Mouse (Mus musculus) large intestine, adult 2 months (tissue): ENCODE data around the gene Efhd1. TPM values are rescaled to one million over a fixed set of nuclear protein-coding genes. Genes with fewer than 3 reads are reported as not detected.
A peak's percentile ranks its signal among the peaks of the same experiment; 100 is the strongest.

Source experiments
- DNase-seq: peaks from one replicate; pipeline ENCODE4 v3.0.0-alpha.2; 2012; ENCODE audit warnings: low read depth, low spot score
- WGBS: fragments of 180-500 bp; shearing (Covaris S2); methylation state at CpG from one replicate; pipeline ENCODE4 v1.1.7; 2018; 5-methylcytosine and 5-hydroxymethylcytosine counted together
- polyA plus RNA-seq: library from polyadenylated mRNA; depleted of rRNA; stranded (reverse); fragments of >200 nt; gene quantifications from 2 replicates; pipeline ENCODE4 v1.2.3, GENCODE M21; 2012; rRNA removed

Gene Efhd1
- 0.51 and 1.3 TPM in 2 replicates for polyA plus RNA-seq

GRCm38 (mm10) chr1:87264134-87265006 is at the start of gene Efhd1:
Efhd1 (plus strand) TSS chr1:87264363.
- DNase-seq: no peak
- WGBS: under 1% methylated on average over 70 of the region's 70 CpGs

- no peak for DNase-seq
- 4% methylated on average over 4 of the region's 4 CpGs for WGBS
Measured at GRCm38 (mm10) chr1:87214748-87215147, 49.4 kb upstream of the Efhd1 start.

- WGBS: 23% methylated on average over 3 of the region's 3 CpGs
- DNase-seq: no peak
Measured at GRCm38 (mm10) chr1:87217938-87218337, 46.2 kb upstream of the Efhd1 start.

DNA sequence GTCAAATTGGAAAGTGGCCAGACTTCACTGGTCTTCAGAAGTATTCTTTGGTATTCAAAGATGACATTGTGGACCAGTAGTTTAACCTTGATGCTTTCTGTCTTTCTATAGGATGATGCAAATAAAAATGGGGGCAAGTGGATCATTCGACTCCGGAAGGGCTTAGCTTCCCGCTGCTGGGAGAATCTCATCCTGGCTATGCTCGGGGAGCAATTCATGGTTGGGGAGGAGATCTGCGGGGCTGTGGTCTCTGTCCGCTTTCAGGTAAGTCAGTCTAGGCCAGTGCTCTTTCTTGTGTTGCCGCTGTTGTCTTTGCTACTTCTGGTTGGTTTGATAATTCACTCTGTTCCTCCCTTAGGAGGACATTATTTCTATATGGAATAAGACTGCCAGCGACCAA is 38.4 kb upstream of the Efhd1 start:
- WGBS: 96% methylated on average over 8 of the region's 8 CpGs
- DNase-seq: no peak

GRCm38 (mm10) chr1:87226409-87227159 is 37.6 kb upstream of the Efhd1 start:
- WGBS: 97% methylated on average over 1 of the region's 1 CpGs

GRCm38 (mm10) chr1:87227160-87227550 is 37.0 kb upstream of the Efhd1 start:
- 91% methylated on average over 3 of the region's 3 CpGs for WGBS
- no peak for DNase-seq

More at GRCm38 (mm10) chr1:87226409-87227159, 37.6 kb upstream of the Efhd1 start:
- no peak for DNase-seq

- DNase-seq: no peak
- 86% methylated on average over 5 of the region's 5 CpGs for WGBS
Measured at GRCm38 (mm10) chr1:87230606-87231005, 33.6 kb upstream of the Efhd1 start.

DNA sequence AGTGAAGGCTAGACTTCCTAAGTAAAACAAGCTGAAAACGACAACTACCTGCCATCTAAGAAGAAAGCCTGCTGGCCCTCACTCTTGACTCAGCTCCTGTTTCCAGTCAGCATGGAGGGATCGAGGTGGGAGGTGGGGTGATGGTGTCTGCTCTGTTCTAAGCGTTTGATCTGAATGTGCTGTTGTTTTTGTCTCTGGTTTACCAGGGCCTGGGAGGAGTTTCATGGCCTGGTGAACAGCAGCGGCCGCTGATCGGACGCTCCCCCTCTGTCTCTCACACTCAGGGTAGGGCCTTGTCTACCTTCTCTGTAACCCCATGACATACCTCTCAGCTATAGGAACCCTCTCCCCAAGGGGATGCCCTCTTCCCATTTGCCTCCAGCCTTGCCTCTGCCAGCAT is 32.0 kb upstream of the Efhd1 start:
- DNase-seq: no peak
- 74% methylated on average over 7 of the region's 7 CpGs for WGBS

GRCm38 (mm10) chr1:87239056-87239455 is 25.1 kb upstream of the Efhd1 start:
- WGBS: 69% methylated on average over 8 of the region's 8 CpGs
- no peak for DNase-seq

GRCm38 (mm10) chr1:87243021-87243420 is 21.1 kb upstream of the Efhd1 start:
- 88% methylated on average over 8 of the region's 8 CpGs for WGBS
- DNase-seq: no peak

DNA sequence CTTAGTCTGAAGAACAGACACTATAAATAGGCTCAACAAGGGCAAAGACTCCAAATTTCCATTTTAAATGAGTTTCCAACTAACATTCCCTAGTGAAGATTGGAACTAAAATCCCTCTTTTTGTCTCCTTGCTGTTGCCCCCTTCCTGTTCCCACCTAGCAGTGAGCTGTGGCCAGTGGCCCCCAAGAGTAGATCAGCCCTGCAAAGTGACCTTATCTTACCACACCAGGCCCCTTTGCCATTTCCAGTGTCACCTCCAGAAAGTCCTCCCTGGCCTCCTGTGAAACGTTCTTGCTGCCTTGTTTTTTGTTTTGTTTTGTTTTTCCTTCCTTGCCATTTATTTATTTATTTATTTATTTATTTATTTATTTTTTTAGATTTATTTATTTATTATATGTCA is 18.7 kb upstream of the Efhd1 start:
- no peak for DNase-seq
- 5% methylated on average over 1 of the region's 1 CpGs for WGBS

DNA sequence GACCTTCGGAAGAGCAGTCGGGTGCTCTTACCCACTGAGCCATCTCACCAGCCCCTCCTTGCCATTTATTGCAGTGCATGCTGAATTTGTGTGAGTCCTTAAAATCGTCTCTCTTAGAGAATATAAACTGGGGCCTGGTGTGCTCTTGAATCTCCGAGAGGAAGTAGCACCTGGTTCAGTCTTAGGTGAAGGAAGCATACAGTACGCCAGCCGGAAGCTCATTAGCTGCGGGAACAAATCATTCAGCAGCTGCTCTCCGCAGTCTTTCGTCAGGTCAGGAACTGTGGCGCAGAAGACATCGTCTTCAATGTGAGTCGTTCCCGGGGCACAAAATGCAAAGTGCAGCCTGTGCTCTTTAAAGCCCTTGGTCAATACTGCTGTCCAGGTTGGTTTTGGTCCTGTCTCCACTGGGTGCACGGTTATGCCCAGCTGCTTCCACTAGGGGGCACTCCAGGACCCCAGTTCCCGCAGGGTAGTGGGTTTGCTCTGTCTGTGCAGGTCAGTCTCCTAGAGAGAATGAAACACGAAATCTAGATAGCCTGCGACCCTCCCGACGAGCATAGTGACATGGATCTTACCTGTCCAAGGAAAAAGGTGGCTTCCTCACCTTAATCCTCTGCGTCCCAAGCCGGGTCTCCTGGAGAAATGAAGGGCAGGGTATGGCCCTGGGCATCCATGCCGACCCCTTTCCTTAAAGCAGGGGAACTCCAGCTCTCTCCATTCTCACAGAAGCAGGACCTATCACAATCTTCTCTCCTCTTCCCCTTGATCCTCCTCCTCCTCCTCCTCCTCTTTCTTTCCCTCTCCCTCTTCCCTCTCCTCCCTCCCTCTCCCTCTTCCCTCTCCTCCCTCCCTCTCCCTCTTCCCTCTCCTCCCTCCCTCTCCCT is 18.0 kb upstream of the Efhd1 start:
- WGBS: 21% methylated on average over 22 of the region's 22 CpGs
- peak; percentile 37 for DNase-seq

DNA sequence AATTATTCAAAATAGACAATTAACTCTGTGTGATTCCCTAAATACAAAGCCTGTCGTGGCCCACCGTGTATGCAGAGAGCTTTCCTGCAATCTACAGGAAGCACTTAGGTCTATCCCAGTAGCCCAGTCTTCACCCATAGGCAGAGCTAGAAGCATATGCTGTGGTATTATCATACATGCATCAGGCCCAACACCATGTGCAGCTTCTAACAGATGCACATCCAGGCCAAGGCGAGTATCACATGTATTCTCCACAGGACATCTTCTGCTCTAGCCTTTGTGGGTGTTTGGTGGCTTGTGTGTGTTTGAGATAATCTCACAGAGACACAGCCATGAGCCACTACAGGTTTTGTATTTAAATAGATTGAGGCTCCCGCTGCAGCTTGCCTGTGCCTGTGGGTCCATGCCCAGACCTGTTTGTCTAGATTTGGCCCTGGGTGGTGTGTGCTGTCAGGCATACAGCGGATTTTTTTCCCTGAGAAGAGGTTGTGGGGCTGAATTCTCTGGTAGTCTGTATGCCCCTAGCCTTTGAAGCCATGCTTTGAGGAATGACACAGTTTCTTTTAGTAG is 12.0 kb upstream of the Efhd1 start:
- WGBS: 68% methylated on average over 5 of the region's 5 CpGs
- no peak for DNase-seq

DNA sequence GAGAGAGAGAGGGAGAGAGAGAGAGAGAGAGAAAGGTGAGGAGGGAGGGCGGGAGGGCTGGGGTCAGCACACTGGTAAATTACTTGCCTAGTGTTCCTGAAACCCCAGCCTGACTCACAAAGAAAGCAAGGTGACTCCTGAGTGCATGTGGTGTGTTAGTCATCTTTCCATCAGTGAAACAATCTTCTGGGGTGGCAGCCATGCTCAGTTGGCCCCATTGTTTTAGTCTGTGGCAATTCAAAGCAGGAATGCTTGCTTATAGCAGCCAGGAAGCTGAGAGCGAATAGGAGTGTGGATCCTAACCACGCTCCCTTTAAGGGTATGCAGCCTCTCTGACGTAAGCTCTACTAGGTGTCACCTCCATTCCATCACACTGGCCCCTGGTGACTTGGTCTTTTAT is 9.0 kb upstream of the Efhd1 start:
- no peak for DNase-seq

GRCm38 (mm10) chr1:87257691-87258090 is 6.5 kb upstream of the Efhd1 start:
- 25% methylated on average over 11 of the region's 11 CpGs for WGBS
- DNase-seq: no peak

More for the DNA sequence above, 9.0 kb upstream of the Efhd1 start:
- 77% methylated on average over 4 of the region's 4 CpGs for WGBS

DNA sequence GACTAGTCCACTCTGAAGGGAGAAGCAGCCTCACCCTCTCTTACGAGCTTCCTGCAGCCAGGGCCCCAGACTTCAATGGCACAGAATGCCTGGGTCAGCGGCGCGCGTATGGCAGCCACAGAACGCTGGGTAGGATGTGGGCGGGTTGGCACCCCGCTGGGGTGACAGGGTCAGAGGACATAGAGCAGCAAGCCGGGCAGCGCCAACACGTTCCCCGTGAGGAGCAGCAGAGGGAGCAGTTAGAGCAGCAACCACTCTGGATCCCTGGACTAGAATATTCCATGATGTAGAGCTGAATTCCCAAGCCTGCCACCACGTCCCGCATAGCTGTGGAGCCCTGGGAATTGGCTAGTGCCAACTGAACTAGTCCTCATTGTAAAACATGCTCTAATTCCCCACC is 5.7 kb upstream of the Efhd1 start:
- DNase-seq: no peak
- WGBS: 7% methylated on average over 14 of the region's 14 CpGs

GRCm38 (mm10) chr1:87259316-87259715 is 4.8 kb upstream of the Efhd1 start:
- WGBS: 82% methylated on average over 2 of the region's 2 CpGs

GRCm38 (mm10) chr1:87263257-87263656 is 906 bp upstream of the Efhd1 start:
- WGBS: 25% methylated on average over 9 of the region's 9 CpGs
- DNase-seq: no peak

More at GRCm38 (mm10) chr1:87259316-87259715, 4.8 kb upstream of the Efhd1 start:
- DNase-seq: no peak

- no peak for DNase-seq
- WGBS: 16% methylated on average over 12 of the region's 12 CpGs
Measured at GRCm38 (mm10) chr1:87263796-87264133, 398 bp upstream of the Efhd1 start.

DNA sequence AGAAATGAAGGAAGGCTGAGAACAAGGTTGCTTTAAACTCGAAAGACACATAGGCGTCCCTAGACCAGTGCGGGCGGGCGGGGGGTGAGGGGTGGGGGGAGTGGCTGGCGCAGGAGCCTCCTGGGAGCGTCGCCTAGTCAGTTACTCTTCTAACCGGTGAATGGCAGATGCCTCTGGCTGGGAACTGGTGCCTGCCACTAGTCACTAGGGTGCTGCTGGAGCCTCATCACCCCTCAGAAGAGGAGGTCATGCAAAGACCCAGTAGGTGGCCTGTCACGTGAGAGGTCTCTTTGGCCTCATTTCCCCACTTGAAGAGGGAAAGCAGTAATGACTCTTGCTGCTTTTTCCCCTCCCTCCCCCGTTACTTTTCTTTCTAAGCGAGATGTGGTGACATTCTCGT is 1.0 kb downstream of the Efhd1 start:
- DNase-seq: no peak
- 3% methylated on average over 13 of the region's 13 CpGs for WGBS
